Mouse (Mus musculus) liver, embryonic 16.5 days (tissue): ENCODE measurements around the gene Kdm1a. TPM values are rescaled to one million over a fixed set of nuclear protein-coding genes. Genes with fewer than 3 reads are reported as not detected.

Experiments
- ATAC-seq: fragments of 200-750 bp; cut with Nextera tagmentation; 2 replicates; pipeline ENCODE4 v1.8.0; 2017; ENCODE audit warnings: low read depth, mild to moderate bottlenecking, moderate number of reproducible peaks, moderate library complexity
- H3K27ac ChIP-seq: fragments of 300-500 bp; sonication (generic); 2 replicates; pipeline ENCODE4 v1.5.1; 2014; ENCODE audit warnings: mild to moderate bottlenecking, low read length
- H3K27me3 ChIP-seq: fragments of 300-500 bp; sonication (generic); 2 replicates; pipeline ENCODE4 v1.6.1; 2014; ENCODE audit warnings: low read depth, low read length, mixed read lengths; ENCODE audit not compliant: control insufficient read depth, insufficient read depth
- H3K36me3 ChIP-seq: fragments of 300-500 bp; sonication (generic); 2 replicates; pipeline ENCODE4 v1.6.1; 2014; ENCODE audit warnings: mild to moderate bottlenecking; ENCODE audit not compliant: control insufficient read depth, insufficient read depth
- H3K4me1 ChIP-seq: fragments of 300-500 bp; sonication (generic); 2 replicates; pipeline ENCODE4 v1.6.1; 2014; ENCODE audit warnings: low read depth, low read length, mixed read lengths; ENCODE audit not compliant: control insufficient read depth
- H3K4me2 ChIP-seq: fragments of 300-500 bp; sonication (generic); 2 replicates; pipeline ENCODE4 v1.6.1; 2014; ENCODE audit warnings: low read depth, low read length, mixed read lengths
- H3K4me3 ChIP-seq: fragments of 300-500 bp; sonication (generic); 2 replicates; pipeline ENCODE4 v1.5.1; 2014; ENCODE audit warnings: low read depth, mild to moderate bottlenecking, low read length
- H3K9ac ChIP-seq: fragments of 300-500 bp; sonication (generic); 2 replicates; pipeline ENCODE4 v1.6.1; 2014; ENCODE audit warnings: low read depth, low read length
- H3K9me3 ChIP-seq: fragments of 300-500 bp; sonication (generic); replicated peaks from 2 replicates; pipeline ENCODE4 v1.6.1; 2016; ENCODE audit warnings: low read length; ENCODE audit not compliant: control insufficient read depth
- WGBS: fragments of 180-500 bp; shearing (Covaris S2); extraction: QIAGEN DNeasy Blood & Tissue Kit; methylation state at CpG from one replicate; pipeline ENCODE4 v1.1.7; 2014; ENCODE audit not compliant: insufficient replicate concordance; 5-methylcytosine and 5-hydroxymethylcytosine counted together
- polyA plus RNA-seq: library from polyadenylated mRNA; unstranded; fragments of >200 nt; fragmentation: Nextera tagmentation; extraction: Ambion mirVana; gene quantifications from 2 replicates; pipeline ENCODE4 v1.2.1, GENCODE M21; 2015

Kdm1a gene
- polyA plus RNA-seq, 1 experiment from 2014 or later: 6.6 TPM

DNA sequence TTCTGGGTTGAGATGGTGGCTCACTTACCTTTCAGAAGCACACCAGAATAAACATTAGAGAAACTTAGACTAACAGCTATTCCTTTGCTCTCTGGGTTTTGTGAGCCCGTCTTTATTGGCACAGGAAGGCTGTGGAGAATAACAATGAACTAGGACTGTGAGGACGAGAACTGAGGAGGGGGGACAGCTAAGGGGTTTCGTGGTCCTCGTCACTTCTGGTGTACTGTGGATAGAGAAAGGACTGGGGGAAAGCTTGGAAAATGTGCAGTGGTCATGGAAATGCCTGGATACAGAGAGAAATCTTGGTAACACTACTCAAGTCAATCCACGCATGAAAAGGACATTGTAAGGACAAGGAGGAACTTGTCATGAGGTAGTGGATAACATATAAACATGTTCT, 80.6 kb downstream of the Kdm1a start:
- Histone ChIP-seq H3K4me2 (no peak overlapping the region), H3K4me1 (no peaks in the 10 kb centered on the region), H3K27ac (no peak overlapping the region), H3K36me3 (no peaks in the 10 kb centered on the region), H3K9me3 (no peaks in the 10 kb centered on the region), H3K9ac (no peak overlapping the region), H3K4me3 (no peak overlapping the region), H3K27me3 (no peaks in the 10 kb centered on the region)
- WGBS: 68% methylated on average over 5 of the region's 5 CpGs
- no peak for ATAC-seq

DNA sequence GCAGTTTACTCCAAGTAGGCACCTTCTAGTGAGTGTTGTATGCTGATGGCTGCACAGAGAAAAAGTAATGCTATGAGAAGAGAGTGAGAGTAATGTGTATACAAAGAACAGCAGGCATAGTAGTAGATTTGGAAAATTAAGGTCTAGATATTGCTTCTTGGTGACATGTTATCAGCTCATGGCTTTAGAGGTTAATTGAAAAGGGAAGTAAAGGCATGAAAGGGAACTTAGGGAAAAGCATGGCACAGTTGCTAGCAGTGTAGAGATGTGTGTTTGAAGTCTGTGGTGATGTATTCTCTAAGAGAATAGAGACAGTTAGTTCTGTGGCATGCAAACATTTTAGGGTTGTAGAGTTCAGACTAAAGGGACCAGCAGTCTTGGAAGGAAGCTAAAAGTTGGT, 82.7 kb downstream of the Kdm1a start:
- no peak overlapping the region for H3K9ac ChIP-seq
- no peak for ATAC-seq
- no peaks in the 10 kb centered on the region for H3K27me3 ChIP-seq
- H3K9me3 ChIP-seq: no peaks in the 10 kb centered on the region
- no peaks in the 10 kb centered on the region for H3K4me1 ChIP-seq
- H3K4me3 ChIP-seq: no peak overlapping the region
- no peak overlapping the region for H3K4me2 ChIP-seq
- H3K36me3 ChIP-seq: no peaks in the 10 kb centered on the region
- H3K27ac ChIP-seq: no peak overlapping the region

DNA sequence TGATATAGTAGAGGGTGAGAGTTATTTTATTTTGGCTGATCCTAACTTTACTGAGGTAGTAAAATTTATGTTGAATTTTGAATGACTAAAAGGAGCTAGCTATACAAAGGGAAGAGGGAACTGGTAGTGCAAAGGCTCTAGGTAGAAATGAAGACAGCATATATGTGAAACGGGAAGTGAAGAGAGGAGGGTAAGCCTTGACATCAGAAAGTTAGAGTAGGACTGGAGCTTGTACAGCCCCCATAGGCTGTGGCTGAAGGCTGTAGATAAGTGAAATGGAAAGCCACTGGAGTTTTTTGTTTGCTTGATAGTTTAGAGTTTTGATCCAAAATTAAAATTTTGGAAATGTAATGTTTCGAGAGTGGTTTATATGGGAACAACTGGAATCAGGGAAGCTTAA, 83.9 kb downstream of the Kdm1a start:
- Histone ChIP-seq H3K4me2 (no peak overlapping the region), H3K9me3 (no peaks in the 10 kb centered on the region), H3K27me3 (no peaks in the 10 kb centered on the region), H3K9ac (no peak overlapping the region), H3K4me1 (no peaks in the 10 kb centered on the region), H3K4me3 (no peak overlapping the region), H3K36me3 (no peaks in the 10 kb centered on the region), H3K27ac (no peak overlapping the region)
- no peak for ATAC-seq
- 32% methylated on average over 2 of the region's 2 CpGs for WGBS

DNA sequence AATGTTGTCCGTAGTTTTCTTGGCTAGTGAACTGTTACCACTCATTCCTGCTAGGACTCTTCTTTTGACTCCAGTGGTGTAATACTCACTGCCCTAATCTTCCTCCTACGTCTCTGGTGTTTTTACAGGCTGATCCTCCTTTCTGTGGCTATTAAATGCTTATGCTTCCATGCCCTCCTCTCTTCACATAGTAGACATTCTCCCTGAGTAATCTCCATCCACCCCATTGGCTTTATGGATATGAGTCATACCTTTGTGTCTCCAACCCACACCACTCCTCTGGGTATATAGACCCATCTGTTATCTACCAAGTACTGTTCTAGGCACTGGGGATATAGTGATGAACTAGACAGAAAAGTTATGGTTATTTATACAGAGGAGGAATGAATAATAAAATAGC, 84.4 kb downstream of the Kdm1a start:
- Histone ChIP-seq H3K27ac (no peak overlapping the region), H3K27me3 (no peaks in the 10 kb centered on the region), H3K4me1 (no peaks in the 10 kb centered on the region; the same call in 1 of the 2 replicates), H3K9ac (no peak overlapping the region), H3K4me3 (no peak overlapping the region), H3K4me2 (no peak overlapping the region), H3K36me3 (no peaks in the 10 kb centered on the region), H3K9me3 (no peaks in the 10 kb centered on the region)
- 57% methylated on average over 2 of the region's 2 CpGs for WGBS
- no peak for ATAC-seq

DNA sequence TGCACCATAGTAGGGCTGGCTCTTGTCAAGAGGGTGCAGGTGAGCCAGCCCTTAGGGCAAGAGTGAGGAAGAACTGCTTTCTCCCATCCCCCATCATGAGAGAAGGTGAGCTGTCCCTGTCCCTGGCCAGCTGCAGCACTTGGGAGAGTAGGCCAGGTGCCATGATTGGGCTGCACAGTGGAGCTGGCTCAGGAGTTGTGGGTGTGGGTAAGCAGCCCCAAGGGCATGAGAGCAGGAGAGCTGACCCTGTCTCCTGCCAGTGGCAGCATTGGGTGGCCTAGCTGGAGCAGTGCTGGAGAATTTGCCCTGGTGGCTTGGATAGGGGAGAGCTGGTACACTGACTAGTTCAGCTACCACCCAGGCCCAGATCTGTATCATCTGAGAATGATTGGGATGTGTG, 89.6 kb downstream of the Kdm1a start:
- Histone ChIP-seq H3K9me3 (no peaks in the 10 kb centered on the region), H3K36me3 (no peaks in the 10 kb centered on the region), H3K27ac (no peak overlapping the region), H3K4me3 (no peak overlapping the region), H3K4me1 (no peaks in the 10 kb centered on the region; the same call in 1 of the 2 replicates), H3K9ac (no peak overlapping the region), H3K4me2 (no peak overlapping the region), H3K27me3 (no peaks in the 10 kb centered on the region)
- no peak for ATAC-seq

DNA sequence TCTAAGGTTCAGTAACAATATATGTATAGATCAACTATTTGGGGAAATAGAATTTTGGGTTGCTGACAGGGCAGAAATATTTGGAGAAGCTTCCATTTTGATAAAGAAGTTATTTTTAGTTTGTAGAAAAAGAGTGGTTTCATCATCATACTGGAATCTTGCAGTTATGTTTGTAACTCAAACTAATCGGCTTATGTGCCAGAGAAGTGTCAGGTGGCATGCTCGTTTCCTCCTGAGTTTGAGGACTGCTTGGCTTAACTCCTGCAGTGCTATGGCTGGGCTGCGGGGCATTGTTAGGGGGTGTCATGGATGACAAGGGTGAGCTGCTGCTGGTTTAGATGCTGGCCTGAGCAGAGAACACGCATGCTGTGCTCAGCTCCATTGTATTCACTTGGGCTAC, 90.8 kb downstream of the Kdm1a start:
- WGBS: 49% methylated on average over 4 of the region's 4 CpGs
- no peak for ATAC-seq
- no peak overlapping the region for H3K27ac ChIP-seq
- no peaks in the 10 kb centered on the region; the same call in 1 of the 2 replicates for H3K4me1 ChIP-seq
- no peaks in the 10 kb centered on the region for H3K9me3 ChIP-seq
- no peak overlapping the region for H3K4me2 ChIP-seq
- H3K4me3 ChIP-seq: no peak overlapping the region
- H3K9ac ChIP-seq: no peak overlapping the region
- no peaks in the 10 kb centered on the region for H3K36me3 ChIP-seq
- H3K27me3 ChIP-seq: no peaks in the 10 kb centered on the region

DNA sequence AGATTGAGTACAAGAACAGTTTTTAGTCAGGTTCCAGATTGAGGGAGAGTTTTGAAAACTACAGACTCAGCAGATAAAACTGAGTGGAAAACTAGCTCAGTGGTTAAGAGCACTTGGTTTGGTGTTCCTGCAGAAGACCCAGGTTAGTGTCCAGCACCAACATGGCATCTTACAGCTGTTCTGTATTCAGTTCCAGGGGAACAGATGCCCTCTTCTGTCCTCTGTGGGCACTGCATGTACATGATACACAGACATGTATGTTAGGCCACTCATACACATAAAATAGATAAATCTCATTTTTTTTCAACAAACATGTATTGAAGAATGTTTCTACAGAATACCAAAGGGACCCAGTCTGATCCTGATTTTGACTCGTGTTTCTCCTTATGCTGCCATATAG, 92.7 kb downstream of the Kdm1a start:
- Histone ChIP-seq H3K9ac (no peak overlapping the region), H3K27ac (no peak overlapping the region), H3K27me3 (no peaks in the 10 kb centered on the region), H3K9me3 (no peaks in the 10 kb centered on the region), H3K36me3 (no peaks in the 10 kb centered on the region), H3K4me3 (no peak overlapping the region), H3K4me1 (no peaks in the 10 kb centered on the region; the same call in none of the 2 replicates), H3K4me2 (no peak overlapping the region)
- WGBS: 50% methylated on average over 1 of the region's 1 CpGs
- ATAC-seq: no peak

DNA sequence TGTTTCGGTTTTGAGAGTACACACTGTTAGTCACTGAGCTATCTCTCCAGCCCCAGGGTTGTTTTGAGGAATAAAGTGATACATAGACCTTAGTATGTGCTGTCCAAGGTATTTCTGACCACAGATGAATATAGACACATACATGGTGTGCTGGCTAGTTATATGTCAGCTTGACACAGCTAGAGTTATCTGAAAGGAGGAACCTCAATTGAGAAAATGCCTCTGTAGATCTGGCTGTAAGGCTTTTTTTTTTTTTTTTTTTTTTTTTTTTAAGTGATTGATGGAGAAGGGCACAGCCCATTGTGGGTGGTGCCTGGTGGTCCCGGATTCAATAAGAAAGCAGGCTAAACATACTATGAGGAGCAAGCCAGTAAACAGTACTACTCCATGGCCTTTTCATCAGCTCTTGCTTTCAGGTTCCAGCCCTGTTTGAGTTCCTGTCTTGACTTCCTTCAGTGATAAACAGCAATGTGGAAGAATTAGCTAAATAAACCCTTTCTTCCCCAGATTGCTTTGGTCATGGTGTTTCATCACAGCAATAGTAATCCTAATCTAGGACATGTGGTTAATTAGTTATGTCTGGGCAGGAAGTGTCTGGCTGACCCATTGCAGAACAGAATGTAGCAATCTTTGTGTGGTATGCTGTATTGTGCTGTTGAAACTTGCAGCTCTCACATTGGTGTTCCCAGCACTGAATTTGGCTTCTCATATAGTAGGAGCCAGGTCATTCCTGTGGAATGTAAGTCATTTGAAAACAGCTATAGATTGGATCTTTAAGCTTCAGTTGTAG, 96.9 kb downstream of the Kdm1a start:
- Histone ChIP-seq H3K36me3 (no peaks in the 10 kb centered on the region), H3K27ac (no peak overlapping the region), H3K27me3 (no peaks in the 10 kb centered on the region), H3K4me2 (no peak overlapping the region), H3K4me3 (no peak overlapping the region), H3K9me3 (no peaks in the 10 kb centered on the region), H3K4me1 (no peaks in the 10 kb centered on the region; the same call in 1 of the 2 replicates), H3K9ac (no peak overlapping the region)
- peak; percentile 53; the same call in 1 of the 2 replicates for ATAC-seq
- 12% methylated on average over 2 of the region's 2 CpGs for WGBS
